Mouse (Mus musculus) liver, embryonic 11.5 days (tissue): Measurements from ENCODE around the gene Ifrd2. TPM values are rescaled to one million over a fixed set of nuclear protein-coding genes. Genes with fewer than 3 reads are reported as not detected.

Experiments
- ATAC-seq: fragments of 200-750 bp; cut with Nextera tagmentation; replicated peaks from 2 replicates; pipeline ENCODE4 v1.8.0; 2017; ENCODE audit warnings: moderate number of reproducible peaks, mild to moderate bottlenecking, moderate TSS enrichment, moderate library complexity; ENCODE audit not compliant: low FRiP score
- DNase-seq: peaks from one replicate; pipeline ENCODE4 v3.0.0-alpha.2; 2017; ENCODE audit warnings: low spot score
- H3K27ac ChIP-seq: fragments of 300-500 bp; sonication (generic); 2 replicates; pipeline ENCODE4 v1.5.1; 2014; ENCODE audit warnings: mild to moderate bottlenecking, low read depth, low read length, control low read depth
- H3K27me3 ChIP-seq: fragments of 300-500 bp; sonication (generic); replicated peaks from 2 replicates; pipeline ENCODE4 v1.6.1; 2014; ENCODE audit warnings: low read length, mixed read lengths; ENCODE audit not compliant: control insufficient read depth, insufficient read depth
- H3K36me3 ChIP-seq: fragments of 300-500 bp; sonication (generic); 2 replicates; pipeline ENCODE4 v1.6.1; 2014; ENCODE audit warnings: mild to moderate bottlenecking, low read length, moderate library complexity, mixed read lengths; ENCODE audit not compliant: control insufficient read depth, insufficient read depth
- H3K4me1 ChIP-seq: fragments of 300-500 bp; sonication (generic); replicated peaks from 2 replicates; pipeline ENCODE4 v1.6.1; 2014; ENCODE audit warnings: low read length, mixed read lengths; ENCODE audit not compliant: control insufficient read depth, insufficient read depth
- H3K4me2 ChIP-seq: fragments of 300-500 bp; sonication (generic); 2 replicates; pipeline ENCODE4 v1.6.1; 2014; ENCODE audit warnings: mild to moderate bottlenecking, control low read depth, moderate library complexity
- H3K4me3 ChIP-seq: fragments of 300-500 bp; sonication (generic); 2 replicates; pipeline ENCODE4 v1.5.1; 2014; ENCODE audit warnings: low read depth, low read length, control low read depth
- H3K9ac ChIP-seq: fragments of 300-500 bp; sonication (generic); 2 replicates; pipeline ENCODE4 v1.6.1; 2014; ENCODE audit warnings: low read depth, low read length, control low read depth
- H3K9me3 ChIP-seq: fragments of 300-500 bp; sonication (generic); 2 replicates; pipeline ENCODE4 v1.6.1; 2016; ENCODE audit warnings: low read length, inconsistent platforms, mixed read lengths; ENCODE audit not compliant: control insufficient read depth
- WGBS: fragments of 180-500 bp; shearing (Covaris S2); extraction: QIAGEN DNeasy Blood & Tissue Kit; methylation state at CpG from one replicate; pipeline ENCODE4 v1.1.7; 2014; 5-methylcytosine and 5-hydroxymethylcytosine counted together
- polyA plus RNA-seq: library from polyadenylated mRNA; unstranded; fragments of >200 nt; fragmentation: Nextera tagmentation; extraction: Ambion mirVana; gene quantifications from 2 replicates; pipeline ENCODE4 v1.2.1, GENCODE M21; 2014

The Ifrd2 gene
- polyA plus RNA-seq, 1 experiment from 2014 or later: 219 TPM

DNA sequence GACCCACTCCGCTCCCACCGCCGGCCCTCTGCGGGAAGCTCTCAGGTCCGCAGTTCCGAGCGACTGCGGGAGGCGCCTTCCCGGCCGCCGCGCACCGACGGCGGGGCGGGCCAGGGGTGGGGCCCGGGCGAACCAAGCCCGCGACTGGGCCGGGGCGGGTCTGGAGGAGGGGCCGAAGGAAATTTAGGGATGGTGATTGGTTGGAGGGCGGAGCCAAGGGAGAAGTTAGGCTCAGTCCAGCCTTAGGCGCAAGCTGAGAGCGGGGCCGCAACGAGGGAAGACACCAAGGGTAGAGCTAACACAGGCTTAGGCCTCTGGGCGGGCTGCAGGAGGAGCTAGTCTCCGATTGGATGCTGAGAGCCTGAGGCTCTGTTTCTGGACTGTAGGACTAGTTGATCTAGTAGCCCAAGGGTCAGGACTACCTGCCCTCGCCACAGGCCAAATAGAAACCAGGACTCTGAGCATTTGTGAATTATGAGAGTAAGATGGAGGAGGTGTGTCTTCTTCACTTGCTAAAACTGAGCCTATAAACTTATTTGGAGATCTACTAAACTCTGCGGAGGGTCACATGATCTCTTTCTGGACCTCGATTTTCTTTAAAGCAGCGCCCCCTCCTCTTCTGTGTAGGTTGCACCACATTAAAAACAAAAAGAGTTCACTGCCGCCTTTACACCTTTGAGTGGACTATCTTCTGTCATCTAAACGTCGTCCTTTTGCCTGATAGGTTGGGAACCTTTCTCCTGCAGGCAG lies 48.0 kb downstream of the Ifrd2 start, which contains the start of gene Gnai2:
Gene Gnai2, minus strand, starts transcription at position 89 of the 750 bp plus-strand sequence.
- 2% methylated on average over 38 of the region's 38 CpGs for whole genome bisulfite sequencing
- Histone ChIP-seq H3K4me3 (peak within 1 kb of the TSS; percentile 89), H3K4me1 (peaks cover 32% of the 10 kb centered on the region)

DNA sequence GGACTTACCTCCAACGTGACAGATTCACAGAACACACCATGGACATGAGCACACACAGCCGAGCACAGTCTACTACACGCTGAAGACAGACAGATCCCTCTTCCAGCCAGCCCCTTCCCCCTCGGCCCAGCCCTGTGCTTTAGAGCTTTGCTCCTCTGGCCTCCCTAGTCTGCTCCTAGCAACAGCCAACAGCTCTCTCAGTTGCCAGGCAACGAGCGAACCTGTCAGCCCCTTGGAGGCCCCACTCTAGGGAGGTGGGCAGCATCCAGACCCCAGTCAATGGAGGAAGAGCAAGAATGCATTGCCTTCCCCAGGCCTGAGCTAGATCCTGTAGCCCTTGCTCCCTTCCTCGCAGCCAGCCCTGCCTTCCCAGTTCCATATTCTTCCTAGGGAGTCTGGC lies 49.6 kb downstream of the Ifrd2 start:
- peaks cover 16% of the 10 kb centered on the region for H3K4me1 ChIP-seq
- peak overlapping the region; percentile 27; the same call in 1 of the 2 replicates for H3K27ac ChIP-seq
- H3K9ac ChIP-seq: no peak overlapping the region
- DNase-seq (no peak), ATAC-seq (no peak)
- H3K4me3 ChIP-seq: no peak overlapping the region
- no peaks in the 10 kb centered on the region for H3K27me3 ChIP-seq
- no peaks in the 10 kb centered on the region for H3K9me3 ChIP-seq
- WGBS: 58% methylated on average over 7 of the region's 7 CpGs
- no peaks in the 10 kb centered on the region for H3K36me3 ChIP-seq
- H3K4me2 ChIP-seq: no peak overlapping the region

More for the DNA sequence above, 48.0 kb downstream of the Ifrd2 start, which contains the start of gene Gnai2:
- peak; percentile 96 for ATAC-seq
- peak; percentile 95 for DNase-seq
- Histone ChIP-seq H3K27ac (peak within 1 kb of the TSS; percentile 90), H3K27me3 (no peaks in the 10 kb centered on the region), H3K9me3 (no peaks in the 10 kb centered on the region), H3K9ac (peak within 1 kb of the TSS; percentile 96), H3K36me3 (peaks cover 2% of the 10 kb centered on the region; the same call in 1 of the 2 replicates), H3K4me2 (peak within 1 kb of the TSS; percentile 97)

DNA sequence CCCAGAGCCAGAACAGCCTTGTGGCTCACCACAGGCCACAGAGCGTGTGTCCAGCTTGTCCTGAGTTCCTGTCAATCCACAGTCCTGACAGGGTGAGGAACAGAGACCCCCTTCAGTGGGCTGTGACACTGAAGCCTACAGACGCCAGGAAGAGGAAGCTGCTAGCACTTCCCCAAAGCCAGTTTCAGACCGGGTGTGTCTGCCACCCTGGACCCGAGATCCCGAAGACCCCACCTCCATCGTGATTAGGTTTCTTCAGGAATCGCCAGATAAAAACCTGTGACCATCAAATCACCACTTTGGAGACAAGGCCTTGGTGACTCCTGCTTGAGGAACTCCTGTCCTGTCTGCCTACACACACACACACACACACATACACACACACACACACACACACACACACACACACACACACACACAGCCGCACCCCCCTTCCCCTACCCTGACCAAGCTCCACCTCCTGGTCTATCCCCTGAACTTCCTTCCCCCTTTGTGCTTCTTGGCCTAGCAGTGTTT lies 52.9 kb downstream of the Ifrd2 start:
- H3K4me3 ChIP-seq: no peak overlapping the region
- no peak overlapping the region; the same call in 1 of the 2 replicates for H3K27ac ChIP-seq
- no peaks in the 10 kb centered on the region for H3K36me3 ChIP-seq
- no peaks in the 10 kb centered on the region for H3K27me3 ChIP-seq
- peaks cover 14% of the 10 kb centered on the region for H3K4me1 ChIP-seq
- ATAC-seq (no peak), DNase-seq (no peak)
- no peaks in the 10 kb centered on the region for H3K9me3 ChIP-seq
- H3K9ac ChIP-seq: no peak overlapping the region
- peak overlapping the region; percentile 14 for H3K4me2 ChIP-seq
- WGBS: 24% methylated on average over 8 of the region's 8 CpGs

DNA sequence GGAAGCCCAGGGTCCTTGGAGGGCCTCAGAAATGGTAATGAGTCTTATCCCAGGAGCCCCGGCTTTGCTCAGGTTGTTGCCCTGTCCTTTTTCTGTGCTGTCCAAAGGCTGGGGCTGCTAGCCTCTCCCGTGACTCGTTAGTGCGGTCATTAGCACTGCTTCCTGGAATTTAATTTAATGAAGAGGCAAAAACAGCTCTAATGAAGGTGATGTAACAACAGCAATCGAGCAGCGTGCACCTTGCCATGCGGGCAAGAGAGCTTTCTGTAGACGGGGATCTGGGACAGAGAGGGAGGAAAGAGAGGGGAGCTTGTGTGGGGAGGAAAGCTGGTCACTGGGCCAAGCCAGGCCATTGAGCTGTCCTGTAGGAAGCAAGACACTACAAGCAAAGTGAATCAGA lies 54.2 kb downstream of the Ifrd2 start:
- DNase-seq: no peak
- no peak overlapping the region for H3K27ac ChIP-seq
- no peak for ATAC-seq

More for the DNA sequence above, 54.2 kb downstream of the Ifrd2 start:
- no peak overlapping the region for H3K4me3 ChIP-seq
- H3K9me3 ChIP-seq: no peaks in the 10 kb centered on the region
- H3K4me1 ChIP-seq: peaks cover 8% of the 10 kb centered on the region
- H3K27me3 ChIP-seq: no peaks in the 10 kb centered on the region
- H3K9ac ChIP-seq: no peak overlapping the region
- H3K36me3 ChIP-seq: no peaks in the 10 kb centered on the region
- no peak overlapping the region for H3K4me2 ChIP-seq
- WGBS: 78% methylated on average over 8 of the region's 8 CpGs

Other genes starting within 250 kb of the Ifrd2 start
- gene Hemk1, start 249.3 kb upstream of the Ifrd2 start, polyA plus RNA-seq: 8.2 and 8.7 TPM in 2 replicates
- gene 6430571L13Rik, start 247.0 kb upstream of the Ifrd2 start, polyA plus RNA-seq: 0.05 and 0.10 TPM in 2 replicates
- gene Cacna2d2, start 188.0 kb upstream of the Ifrd2 start, polyA plus RNA-seq: 0.13 and 0.18 TPM in 2 replicates
- gene Tmem115, start 53.7 kb upstream of the Ifrd2 start, polyA plus RNA-seq: 35.4 and 35.9 TPM in 2 replicates
- 28.9 and 31.0 TPM in 2 replicates for gene Cyb561d2, start 45.4 kb upstream of the Ifrd2 start, polyA plus RNA-seq
- gene Nprl2, start 45.4 kb upstream of the Ifrd2 start, polyA plus RNA-seq: 26.5 and 31.3 TPM in 2 replicates
- 0.10 and 0.35 TPM in 2 replicates for gene Zmynd10, start 40.3 kb upstream of the Ifrd2 start, polyA plus RNA-seq
- 31.2 and 37.0 TPM in 2 replicates for gene Rassf1, start 36.1 kb upstream of the Ifrd2 start, polyA plus RNA-seq
- gene Tusc2, start 24.4 kb upstream of the Ifrd2 start, polyA plus RNA-seq: 60.6 and 62.7 TPM in 2 replicates
- gene Hyal2, start 19.7 kb upstream of the Ifrd2 start, polyA plus RNA-seq: 89.7 and 92.5 TPM in 2 replicates
- gene Hyal1, start 10.7 kb upstream of the Ifrd2 start, polyA plus RNA-seq: 4.2 and 4.6 TPM in 2 replicates
- gene Naa80, start 8.8 kb upstream of the Ifrd2 start, polyA plus RNA-seq: 20.5 and 20.7 TPM in 2 replicates
- 1.0 and 1.5 TPM in 2 replicates for gene Hyal3, start 6.8 kb upstream of the Ifrd2 start, polyA plus RNA-seq
- 0.63 and 0.79 TPM in 2 replicates for gene Sema3b, start 21.6 kb downstream of the Ifrd2 start, polyA plus RNA-seq
- 217 and 233 TPM in 2 replicates for gene Gnai2, start 47.7 kb downstream of the Ifrd2 start, polyA plus RNA-seq
- gene Slc38a3, start 81.9 kb downstream of the Ifrd2 start, polyA plus RNA-seq: 3.9 and 4.0 TPM in 2 replicates
- gene Gnat1, start 92.1 kb downstream of the Ifrd2 start, polyA plus RNA-seq: 4.7 and 5.0 TPM in 2 replicates
- gene Sema3f, start 122.8 kb downstream of the Ifrd2 start, polyA plus RNA-seq: 5.9 and 6.2 TPM in 2 replicates
- 115 and 123 TPM in 2 replicates for gene Rbm5, start 183.4 kb downstream of the Ifrd2 start, polyA plus RNA-seq